Mouse (Mus musculus) G1E (cell line): ENCODE results near the gene Dnmt3b.
A peak's percentile ranks its signal among the peaks of the same experiment; 100 is the strongest.

Source experiments
- CTCF ChIP-seq: IDR thresholded peaks from 2 replicates; pipeline ENCODE4 v1.5.1; 2012; ENCODE audit warnings: low read depth, low read length, inconsistent platforms, mixed read lengths
- GATA2 ChIP-seq: IDR thresholded peaks from 2 replicates; pipeline ENCODE4 v1.6.1; 2012; ENCODE audit warnings: low read depth, low read length, inconsistent platforms, borderline replicate concordance

- 0 out of 2 replicates have a peak, but pooled peaks have one; percentile 28 for TF ChIP-seq CTCF
- TF ChIP-seq GATA2: no peak
Observed at GRCm38 (mm10) chr2:153600021-153600666, 49.1 kb upstream of the Dnmt3b start.
